14 mouse cellular contexts compared by ENCODE assay signal in the genomic region with DNA sequence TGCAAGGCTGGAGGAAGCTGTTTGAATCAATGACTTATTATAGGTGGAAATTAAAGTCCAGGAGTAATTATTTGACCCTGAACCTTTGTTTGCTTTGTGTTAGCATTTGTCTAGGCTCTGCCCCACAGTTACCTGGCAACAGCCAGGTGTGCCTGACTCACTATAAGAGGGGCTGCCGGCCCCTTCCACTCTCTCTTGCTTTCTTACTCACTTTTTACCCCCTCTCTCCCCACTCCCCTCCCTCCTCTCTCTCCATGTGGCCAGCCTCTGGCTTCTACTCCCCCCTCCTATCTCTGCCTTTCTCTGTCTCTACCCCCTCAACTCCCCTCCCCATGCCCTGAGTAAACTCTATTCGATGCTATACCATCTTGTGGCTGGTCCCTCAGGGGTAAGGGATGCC. TPM values are rescaled to one million over a fixed set of nuclear protein-coding genes. Genes with fewer than 3 reads are reported as not detected.
"Had no signal": no experiment of that assay in that cellular context is flagged by ENCODE, and none has a peak within 500 bp of the region (broad histone marks: within the 10 kb centered on the region; RNA-seq: fewer than 3 reads in every experiment).

No protein-coding gene starts in this region.

- H3K27me3 ChIP-seq: limb, embryonic 13.5 days; neural tube, embryonic 13.5 days; stomach, embryonic 15.5 days had no signal

- H3K9ac ChIP-seq: hindbrain, embryonic 14.5 days; limb, embryonic 13.5 days; liver, embryonic 14.5 days; neural tube, embryonic 13.5 days; stomach, embryonic 15.5 days had no signal

- ATAC-seq: intestine, postnatal 0 days had no signal

- H3K4me3 ChIP-seq: layer of hippocampus, adult 2 months; limb, embryonic 13.5 days; neural tube, embryonic 13.5 days; stomach, embryonic 15.5 days had no signal

- H3K4me2 ChIP-seq: hindbrain, embryonic 14.5 days; limb, embryonic 13.5 days; neural tube, embryonic 13.5 days; stomach, embryonic 15.5 days had no signal

- H3K9me3 ChIP-seq: limb, embryonic 13.5 days; neural tube, embryonic 13.5 days; stomach, embryonic 15.5 days had no signal

- H3K36me3 ChIP-seq: limb, embryonic 13.5 days; neural tube, embryonic 13.5 days; stomach, embryonic 15.5 days had no signal

- H3K27ac ChIP-seq: hindbrain, embryonic 14.5 days; layer of hippocampus, adult 2 months; limb, embryonic 13.5 days; liver, embryonic 14.5 days; stomach, embryonic 15.5 days had no signal

- DNase-seq: kidney, postnatal 4 days; lung, adult 18-20 months; retina, postnatal 1 day; right cerebral cortex, postnatal 4 days; spleen, adult 18-20 months; thymus, postnatal 36 days had no signal

RNA-seq across cellular contexts. Expression of gene Osbpl6, which starts 33.2 kb away (rescaled TPM):
- total RNA-seq: megakaryocyte-erythroid progenitor cell, adult 5-6 weeks had no signal
